Comparison of ENCODE assay signal across 12 mouse cellular contexts in genomic region chr8:126804115-126804514, GRCm38 (mm10).
DNase-seq lines count a peak whose midpoint lies in the region; ATAC-seq and TF ChIP-seq lines count a peak whose summit lies in the region.
"Had no signal": no experiment of that assay in that cellular context is flagged by ENCODE, and none has a peak within 500 bp of the region (broad histone marks: within the 10 kb centered on the region; RNA-seq: fewer than 3 reads in every experiment).

No protein-coding gene starts in this region.

- peak; percentile 38 to 52 for DNase-seq in B cell, adult 2 months
- no peak for DNase-seq in adrenal gland, adult 18-20 months (ENCODE audit: low spot score in 2 of 2)
- no peak for DNase-seq in forebrain, embryonic 10.5 days (ENCODE audit: extremely low spot score, low spot score)
- no peak for DNase-seq in thymus, postnatal 36 days
- DNase-seq: cerebellum, adult 11-12 months; layer of hippocampus, adult 9-11 months had no signal

- H3K4me2 ChIP-seq in intestine, embryonic 16.5 days (ENCODE audit: low read depth, low read length) = no peak overlapping the region
- no peak overlapping the region for H3K4me2 ChIP-seq in intestine, postnatal 0 days (replicated peaks; ENCODE audit: low read depth)
- no peak overlapping the region for H3K4me2 ChIP-seq in liver, embryonic 16.5 days (ENCODE audit: low read depth, low read length)

- no peak for ATAC-seq in intestine, embryonic 16.5 days
- no peak for ATAC-seq in intestine, postnatal 0 days
- no peak for ATAC-seq in liver, embryonic 16.5 days (ENCODE audit: low read depth)
- ATAC-seq: Patski had no signal

- no peak overlapping the region for H3K4me3 ChIP-seq in intestine, embryonic 16.5 days (ENCODE audit: low read length)
- no peak overlapping the region for H3K4me3 ChIP-seq in intestine, postnatal 0 days (ENCODE audit: low read depth, low read length)
- H3K4me3 ChIP-seq in bone marrow, adult 2 months (replicated peaks; ENCODE audit: control insufficient read depth, low read depth, low read length) = no peak overlapping the region
- H3K4me3 ChIP-seq in liver, embryonic 16.5 days (ENCODE audit: low read depth, low read length) = no peak overlapping the region
- H3K4me3 ChIP-seq in forebrain, embryonic 10.5 days = no peak overlapping the region
- H3K4me3 ChIP-seq: megakaryocyte, embryonic 14.5 days had no signal

- H3K9ac ChIP-seq in intestine, embryonic 16.5 days (ENCODE audit: low read depth, low read length) = no peak overlapping the region
- H3K9ac ChIP-seq in intestine, postnatal 0 days (ENCODE audit: low read depth, low read length) = no peak overlapping the region
- H3K9ac ChIP-seq in liver, embryonic 16.5 days (ENCODE audit: low read depth, low read length) = no peak overlapping the region

- TF ChIP-seq CTCF in intestine, postnatal 0 days (IDR thresholded peaks at IDR 0.05; ENCODE audit: low read depth) = no peak
- TF ChIP-seq CTCF in bone marrow, adult 2 months (IDR thresholded peaks at IDR 0.05; ENCODE audit: control insufficient read depth, insufficient read depth, low read length) = no peak

- WGBS in intestine, embryonic 16.5 days = 75% methylated on average over 7 of the region's 7 CpGs
- WGBS in intestine, postnatal 0 days = 60% methylated on average over 7 of the region's 7 CpGs
- WGBS in bone marrow, adult 2 months = 9% methylated on average over 7 of the region's 7 CpGs
- WGBS in liver, embryonic 16.5 days (ENCODE audit: insufficient replicate concordance) = 19% methylated on average over 7 of the region's 7 CpGs
- WGBS in forebrain, embryonic 10.5 days = 90% methylated on average over 7 of the region's 7 CpGs

- H3K4me1 ChIP-seq in intestine, embryonic 16.5 days (ENCODE audit: control insufficient read depth, insufficient read depth, low read length) = peaks cover 14% of the 10 kb centered on the region
- H3K4me1 ChIP-seq in intestine, postnatal 0 days (replicated peaks; ENCODE audit: control insufficient read depth, insufficient read depth, low read length) = 0 out of 2 replicates have a peak, but pooled peaks cover 4% of the 10 kb centered on the region
- peaks cover 24% of the 10 kb centered on the region for H3K4me1 ChIP-seq in bone marrow, adult 2 months (ENCODE audit: control insufficient read depth, insufficient read depth, low read length)
- peaks cover 30% of the 10 kb centered on the region for H3K4me1 ChIP-seq in liver, embryonic 16.5 days (ENCODE audit: control insufficient read depth, low read depth, low read length)
- H3K4me1 ChIP-seq in forebrain, embryonic 10.5 days = peaks cover 12% of the 10 kb centered on the region

- TF ChIP-seq POLR2A in bone marrow, adult 2 months (IDR thresholded peaks at IDR 0.05; ENCODE audit: borderline replicate concordance, control insufficient read depth, low read depth, low read length) = no peak

- no peaks in the 10 kb centered on the region for H3K36me3 ChIP-seq in intestine, embryonic 16.5 days (ENCODE audit: control insufficient read depth, insufficient read depth, low read length)
- no peaks in the 10 kb centered on the region for H3K36me3 ChIP-seq in intestine, postnatal 0 days (ENCODE audit: control insufficient read depth, insufficient read depth)
- no peaks in the 10 kb centered on the region for H3K36me3 ChIP-seq in liver, embryonic 16.5 days (ENCODE audit: control insufficient read depth, insufficient read depth)
- no peaks in the 10 kb centered on the region for H3K36me3 ChIP-seq in forebrain, embryonic 10.5 days (replicated peaks)

- H3K27me3 ChIP-seq in intestine, embryonic 16.5 days (replicated peaks; ENCODE audit: control insufficient read depth, insufficient read depth, low read length) = no peaks in the 10 kb centered on the region
- H3K27me3 ChIP-seq in intestine, postnatal 0 days (replicated peaks; ENCODE audit: control insufficient read depth, insufficient read depth, low read length) = no peaks in the 10 kb centered on the region
- H3K27me3 ChIP-seq in liver, embryonic 16.5 days (ENCODE audit: control insufficient read depth, insufficient read depth, low read depth, low read length) = no peaks in the 10 kb centered on the region
- no peaks in the 10 kb centered on the region for H3K27me3 ChIP-seq in forebrain, embryonic 10.5 days (ENCODE audit: poor library complexity, severe bottlenecking)
- H3K27me3 ChIP-seq: megakaryocyte, embryonic 14.5 days; Patski had no signal

- H3K27ac ChIP-seq in intestine, embryonic 16.5 days (ENCODE audit: low read length) = peak overlapping the region; percentile 6; the same call in 1 of the 2 replicates
- H3K27ac ChIP-seq in intestine, postnatal 0 days (ENCODE audit: low read depth, low read length) = no peak overlapping the region
- peak overlapping the region; percentile 84 for H3K27ac ChIP-seq in bone marrow, adult 2 months (ENCODE audit: control insufficient read depth, insufficient read depth, low read depth, low read length, poor library complexity)
- peak overlapping the region; percentile 25 for H3K27ac ChIP-seq in liver, embryonic 16.5 days (ENCODE audit: low read length)
- H3K27ac ChIP-seq in forebrain, embryonic 10.5 days = no peak overlapping the region

- no peaks in the 10 kb centered on the region for H3K9me3 ChIP-seq in intestine, embryonic 16.5 days (ENCODE audit: control insufficient read depth, low read length)
- no peaks in the 10 kb centered on the region for H3K9me3 ChIP-seq in intestine, postnatal 0 days (ENCODE audit: control insufficient read depth)
- no peaks in the 10 kb centered on the region for H3K9me3 ChIP-seq in liver, embryonic 16.5 days (replicated peaks; ENCODE audit: control insufficient read depth, low read length)
- H3K9me3 ChIP-seq in forebrain, embryonic 10.5 days = no peaks in the 10 kb centered on the region
- H3K9me3 ChIP-seq: megakaryocyte, embryonic 14.5 days had no signal

Comparison
In these comparisons a context has a peak if more than half of its experiments do, and no peak if none do; other contexts are left out.
1. H3K27ac ChIP-seq: peak in intestine, embryonic 16.5 days (single experiment), bone marrow, adult 2 months (single experiment) and liver, embryonic 16.5 days (single experiment); none in intestine, postnatal 0 days (single experiment) and forebrain, embryonic 10.5 days (single experiment).
2. DNase-seq: peak in B cell, adult 2 months (2 of 2); none in adrenal gland, adult 18-20 months (0 of 2), forebrain, embryonic 10.5 days (single experiment) and thymus, postnatal 36 days (0 of 2).